ENCODE assay signal across 10 mouse cellular contexts in genomic region chr5:114680676-114681285, GRCm38 (mm10). TPM values are rescaled to one million over a fixed set of nuclear protein-coding genes. Genes with fewer than 3 reads are reported as not detected.
DNase-seq lines count a peak whose midpoint lies in the region; ATAC-seq and TF ChIP-seq lines count a peak whose summit lies in the region.
"Had no signal": no experiment of that assay in that cellular context is flagged by ENCODE, and none has a peak within 500 bp of the region (broad histone marks: within the 10 kb centered on the region; RNA-seq: fewer than 3 reads in every experiment).

No protein-coding gene starts in this region.

- intact Hi-C loops in gastrocnemius, adult 2 months (cut with DNase I) = no loop called here

- no peak overlapping the region for H3K4me2 ChIP-seq in liver, embryonic 15.5 days
- no peak overlapping the region for H3K4me2 ChIP-seq in intestine, postnatal 0 days (replicated peaks; ENCODE audit: low read depth)
- H3K4me2 ChIP-seq in stomach, embryonic 15.5 days = 0 out of 2 replicates have a peak overlapping the region, but pooled peaks have one; percentile 3

- H3K9me3 ChIP-seq in liver, embryonic 15.5 days (replicated peaks) = no peaks in the 10 kb centered on the region
- no peaks in the 10 kb centered on the region for H3K9me3 ChIP-seq in intestine, postnatal 0 days (ENCODE audit: control insufficient read depth)
- H3K9me3 ChIP-seq in stomach, embryonic 15.5 days = no peaks in the 10 kb centered on the region
- H3K9me3 ChIP-seq: megakaryocyte, embryonic 14.5 days had no signal

- 46% methylated on average over 19 of the region's 19 CpGs for WGBS in liver, embryonic 15.5 days (ENCODE audit: insufficient replicate concordance)
- 54% methylated on average over 19 of the region's 19 CpGs for WGBS in intestine, postnatal 0 days
- WGBS in stomach, embryonic 15.5 days = 54% methylated on average over 19 of the region's 19 CpGs

- no peaks in the 10 kb centered on the region for H3K27me3 ChIP-seq in liver, embryonic 15.5 days
- no peaks in the 10 kb centered on the region for H3K27me3 ChIP-seq in intestine, postnatal 0 days (replicated peaks; ENCODE audit: control insufficient read depth, insufficient read depth, low read length)
- no peaks in the 10 kb centered on the region for H3K27me3 ChIP-seq in stomach, embryonic 15.5 days (replicated peaks)
- H3K27me3 ChIP-seq: megakaryocyte, embryonic 14.5 days had no signal

- peak overlapping the region; percentile 65 for H3K27ac ChIP-seq in gastrocnemius, adult 2 months
- 0 out of 2 replicates have a peak overlapping the region, but pooled peaks have one; percentile 34 for H3K27ac ChIP-seq in liver, embryonic 15.5 days (replicated peaks)
- H3K27ac ChIP-seq in intestine, postnatal 0 days (ENCODE audit: low read depth, low read length) = no peak overlapping the region
- H3K27ac ChIP-seq in stomach, embryonic 15.5 days = peak overlapping the region; percentile 77

- no peak for ATAC-seq in liver, embryonic 15.5 days (ENCODE audit: insufficient read depth)
- ATAC-seq in intestine, postnatal 0 days = no peak
- ATAC-seq in stomach, embryonic 15.5 days (ENCODE audit: insufficient read depth, low FRiP score, low read depth) = no peak

- no peaks in the 10 kb centered on the region; the same call in 1 of the 2 replicates for H3K4me1 ChIP-seq in liver, embryonic 15.5 days (replicated peaks)
- no peaks in the 10 kb centered on the region for H3K4me1 ChIP-seq in intestine, postnatal 0 days (replicated peaks; ENCODE audit: control insufficient read depth, insufficient read depth, low read length)
- peaks cover 15% of the 10 kb centered on the region; the same call in 1 of the 2 replicates for H3K4me1 ChIP-seq in stomach, embryonic 15.5 days

- H3K9ac ChIP-seq in liver, embryonic 15.5 days = no peak overlapping the region
- 0 out of 2 replicates have a peak overlapping the region, but pooled peaks have one; percentile 11 for H3K9ac ChIP-seq in intestine, postnatal 0 days (ENCODE audit: low read depth, low read length)
- H3K9ac ChIP-seq in stomach, embryonic 15.5 days = no peak overlapping the region

- TF ChIP-seq CTCF in gastrocnemius, adult 2 months (IDR thresholded peaks at IDR 0.05) = no peak
- TF ChIP-seq CTCF in intestine, postnatal 0 days (IDR thresholded peaks at IDR 0.05; ENCODE audit: low read depth) = no peak

- peak overlapping the region; percentile 15; the same call in 1 of the 2 replicates for H3K4me3 ChIP-seq in gastrocnemius, adult 2 months
- no peak overlapping the region for H3K4me3 ChIP-seq in liver, embryonic 15.5 days (replicated peaks)
- no peak overlapping the region for H3K4me3 ChIP-seq in intestine, postnatal 0 days (ENCODE audit: low read depth, low read length)
- H3K4me3 ChIP-seq in stomach, embryonic 15.5 days (replicated peaks) = no peak overlapping the region
- H3K4me3 ChIP-seq: megakaryocyte, embryonic 14.5 days had no signal

- no peaks in the 10 kb centered on the region; the same call in 1 of the 2 replicates for H3K36me3 ChIP-seq in liver, embryonic 15.5 days (replicated peaks)
- H3K36me3 ChIP-seq in intestine, postnatal 0 days (ENCODE audit: control insufficient read depth, insufficient read depth) = peaks cover 19% of the 10 kb centered on the region; the same call in 1 of the 2 replicates
- 0 out of 2 replicates have a peak, but pooled peaks cover 4% of the 10 kb centered on the region for H3K36me3 ChIP-seq in stomach, embryonic 15.5 days

- peak; percentile 22 for DNase-seq in gastrocnemius, adult 2 months
- DNase-seq in gastrocnemius, adult 8-10 months (ENCODE audit: low spot score in 2 of 2) = no peak
- DNase-seq in liver = no peak
- no peak for DNase-seq in retina, embryonic 14.5 days (ENCODE audit: low spot score)
- no peak for DNase-seq in kidney, postnatal 36 days
- DNase-seq: right cerebral cortex, adult 18-20 months had no signal

RNA-seq across cellular contexts. Expression of gene Gltp, which starts 10.0 kb away (rescaled TPM):
- 10 to 100 TPM in 1 of 2 experiments, 1 to 10 TPM in 1; 6.7 to 10.8 TPM for total RNA-seq in gastrocnemius, adult 2 months (2021)
- total RNA-seq in gastrocnemius, adult 8-10 months (2022) = 1 to 10 TPM; 4.9 to 8.5 (median 6.7) TPM
- 36.2 and 36.8 TPM in 2 replicates for polyA plus RNA-seq in liver, embryonic 15.5 days (2015; fragmentation: Nextera tagmentation; extraction: Ambion mirVana)
- 111 and 115 TPM in 2 replicates for polyA plus RNA-seq in intestine, postnatal 0 days (2015; fragmentation: Nextera tagmentation; extraction: Ambion mirVana)
- polyA plus RNA-seq in stomach, embryonic 15.5 days (2015; fragmentation: Nextera tagmentation; extraction: Ambion mirVana) = 123 and 144 TPM in 2 replicates

RNA-seq across cellular contexts. Expression of gene Trpv4, which starts 22.6 kb away (rescaled TPM):
- 1 to 10 TPM; 1.9 to 2.0 TPM for total RNA-seq in gastrocnemius, adult 2 months (2021)
- total RNA-seq in gastrocnemius, adult 8-10 months (2022) = 1 to 10 TPM; 1.3 to 1.7 (median 1.3) TPM
- 0.24 and 0.33 TPM in 2 replicates for polyA plus RNA-seq in liver, embryonic 15.5 days (2015; fragmentation: Nextera tagmentation; extraction: Ambion mirVana)
- 0.70 and 1.0 TPM in 2 replicates for polyA plus RNA-seq in intestine, postnatal 0 days (2015; fragmentation: Nextera tagmentation; extraction: Ambion mirVana)
- polyA plus RNA-seq in stomach, embryonic 15.5 days (2015; fragmentation: Nextera tagmentation; extraction: Ambion mirVana) = 1.7 and 1.9 TPM in 2 replicates

RNA-seq across cellular contexts. Expression of gene Tchp, which starts 26.8 kb away (rescaled TPM):
- total RNA-seq in gastrocnemius, adult 2 months (2021) = 1 to 10 TPM; 3.6 to 3.8 TPM
- total RNA-seq in gastrocnemius, adult 8-10 months (2022) = 1 to 10 TPM; 3.1 to 3.9 (median 3.4) TPM
- 2.9 and 3.2 TPM in 2 replicates for polyA plus RNA-seq in liver, embryonic 15.5 days (2015; fragmentation: Nextera tagmentation; extraction: Ambion mirVana)
- 3.7 and 4.2 TPM in 2 replicates for polyA plus RNA-seq in intestine, postnatal 0 days (2015; fragmentation: Nextera tagmentation; extraction: Ambion mirVana)
- polyA plus RNA-seq in stomach, embryonic 15.5 days (2015; fragmentation: Nextera tagmentation; extraction: Ambion mirVana) = 11.5 and 11.6 TPM in 2 replicates
